Mouse (Mus musculus): ENCODE results near the gene Pde8b. TPM values are rescaled to one million over a fixed set of nuclear protein-coding genes. Genes with fewer than 3 reads are reported as not detected.

The Pde8b gene
- polyA plus RNA-seq, 1 experiment = 1.2 TPM

DNA sequence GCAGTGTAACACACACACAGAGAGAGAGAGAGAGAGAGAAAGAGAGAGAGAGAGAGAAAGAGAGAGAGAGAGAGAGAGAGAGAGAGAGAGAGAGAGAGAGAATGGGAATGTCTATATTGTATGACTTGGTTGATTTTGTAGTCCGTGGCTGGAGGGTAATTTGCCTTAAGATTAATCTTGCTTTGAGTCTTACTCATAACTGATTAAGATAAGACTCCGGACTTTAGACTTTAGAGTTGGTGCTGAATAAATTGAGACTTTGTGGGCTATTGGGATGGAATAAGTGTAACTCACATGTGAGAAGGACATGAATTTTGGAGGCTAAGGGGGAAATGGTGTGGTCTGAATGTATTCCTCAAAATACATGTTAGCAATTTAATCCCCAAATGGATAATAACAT lies 7.1 kb downstream of the Pde8b start:
- H3K9ac ChIP-seq (ENCODE audit: low read depth, poor library complexity, severe bottlenecking) = no peak overlapping the region
- no peaks in the 10 kb centered on the region; the same call in 1 of the 2 replicates for H3K27me3 ChIP-seq (ENCODE audit: control insufficient read depth, insufficient read depth, low read length, poor library complexity, severe bottlenecking)
- TF ChIP-seq EP300 (IDR thresholded peaks at IDR 0.05; ENCODE audit: insufficient read depth, low read depth, low read length) = no peak
- no peak for TF ChIP-seq POLR2A (IDR thresholded peaks at IDR 0.05; ENCODE audit: insufficient read depth, low read length)
- TF ChIP-seq CTCF (IDR thresholded peaks at IDR 0.05; ENCODE audit: low read depth, low read length) = no peak
- H3K36me3 ChIP-seq (ENCODE audit: control insufficient read depth, insufficient read depth, low read length, poor library complexity, severe bottlenecking) = no peaks in the 10 kb centered on the region
- no peaks in the 10 kb centered on the region for H3K4me1 ChIP-seq (ENCODE audit: control insufficient read depth, insufficient read depth, low read length)
- H3K9me3 ChIP-seq (replicated peaks; ENCODE audit: control insufficient read depth, insufficient read depth, low read length, poor library complexity, severe bottlenecking) = 0 out of 2 replicates have a peak, but pooled peaks cover 3% of the 10 kb centered on the region
- H3K4me3 ChIP-seq (ENCODE audit: low read depth, low read length) = no peak overlapping the region
- H3K27ac ChIP-seq (ENCODE audit: insufficient read depth, low read length) = no peak overlapping the region

DNA sequence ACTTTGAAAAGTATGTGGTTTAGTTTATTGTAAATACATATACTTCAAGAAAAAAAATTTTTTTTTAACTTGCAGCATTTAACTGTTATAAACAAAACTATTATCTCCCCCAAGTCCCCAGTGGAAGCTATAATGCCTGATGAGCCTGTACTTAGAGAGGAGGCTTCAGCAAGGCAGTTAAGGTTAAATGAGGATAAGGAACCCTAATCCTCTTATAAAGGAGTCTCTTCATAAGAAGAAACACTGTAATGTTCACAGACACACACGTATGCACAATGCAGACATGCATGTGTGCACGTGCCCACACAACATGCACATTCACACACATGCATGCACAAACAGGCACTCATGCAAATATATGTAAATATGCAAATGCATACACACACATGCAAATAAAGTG lies 12.6 kb downstream of the Pde8b start:
- Histone ChIP-seq H3K36me3 (ENCODE audit: control insufficient read depth, insufficient read depth, low read length, poor library complexity, severe bottlenecking) (no peaks in the 10 kb centered on the region), H3K27me3 (ENCODE audit: control insufficient read depth, insufficient read depth, low read length, poor library complexity, severe bottlenecking) (no peaks in the 10 kb centered on the region; the same call in 1 of the 2 replicates), H3K27ac (ENCODE audit: insufficient read depth, low read length) (no peak overlapping the region), H3K9me3 (replicated peaks; ENCODE audit: control insufficient read depth, insufficient read depth, low read length, poor library complexity, severe bottlenecking) (0 out of 2 replicates have a peak, but pooled peaks cover 3% of the 10 kb centered on the region), H3K9ac (ENCODE audit: low read depth, poor library complexity, severe bottlenecking) (no peak overlapping the region), H3K4me1 (ENCODE audit: control insufficient read depth, insufficient read depth, low read length) (no peaks in the 10 kb centered on the region), H3K4me3 (ENCODE audit: low read depth, low read length) (no peak overlapping the region)
- TF ChIP-seq CTCF (IDR thresholded peaks at IDR 0.05; ENCODE audit: low read depth, low read length) (no peak), EP300 (IDR thresholded peaks at IDR 0.05; ENCODE audit: insufficient read depth, low read depth, low read length) (no peak), POLR2A (IDR thresholded peaks at IDR 0.05; ENCODE audit: insufficient read depth, low read length) (no peak)

DNA sequence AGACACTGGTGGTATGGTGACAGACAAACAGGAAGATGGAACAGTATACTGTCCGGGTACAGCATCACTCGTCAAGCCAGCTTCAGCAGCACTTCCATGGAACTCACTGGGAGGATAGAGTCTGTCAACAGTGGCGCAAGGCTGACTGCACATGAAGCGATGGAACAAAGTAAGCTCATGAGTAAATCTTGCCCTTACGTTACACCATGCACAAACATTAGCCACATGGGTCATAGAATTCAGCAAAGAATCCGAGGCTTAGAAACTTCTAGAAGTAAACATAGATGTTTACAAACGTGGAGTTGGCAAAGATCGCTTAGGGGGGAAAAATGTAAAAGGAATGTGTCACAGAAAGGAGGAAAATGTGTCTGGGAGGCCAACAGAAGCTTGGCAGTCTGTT lies 14.9 kb downstream of the Pde8b start:
- no peak for TF ChIP-seq POLR2A (IDR thresholded peaks at IDR 0.05; ENCODE audit: insufficient read depth, low read length)
- no peak for TF ChIP-seq CTCF (IDR thresholded peaks at IDR 0.05; ENCODE audit: low read depth, low read length)
- no peak for TF ChIP-seq EP300 (IDR thresholded peaks at IDR 0.05; ENCODE audit: insufficient read depth, low read depth, low read length)
- H3K9me3 ChIP-seq (replicated peaks; ENCODE audit: control insufficient read depth, insufficient read depth, low read length, poor library complexity, severe bottlenecking) = no peaks in the 10 kb centered on the region
- H3K4me3 ChIP-seq (ENCODE audit: low read depth, low read length) = no peak overlapping the region
- H3K27me3 ChIP-seq (ENCODE audit: control insufficient read depth, insufficient read depth, low read length, poor library complexity, severe bottlenecking) = no peaks in the 10 kb centered on the region
- H3K4me1 ChIP-seq (ENCODE audit: control insufficient read depth, insufficient read depth, low read length) = no peaks in the 10 kb centered on the region
- H3K27ac ChIP-seq (ENCODE audit: insufficient read depth, low read length) = no peak overlapping the region
- no peaks in the 10 kb centered on the region for H3K36me3 ChIP-seq (ENCODE audit: control insufficient read depth, insufficient read depth, low read length, poor library complexity, severe bottlenecking)
- no peak overlapping the region for H3K9ac ChIP-seq (ENCODE audit: low read depth, poor library complexity, severe bottlenecking)

DNA sequence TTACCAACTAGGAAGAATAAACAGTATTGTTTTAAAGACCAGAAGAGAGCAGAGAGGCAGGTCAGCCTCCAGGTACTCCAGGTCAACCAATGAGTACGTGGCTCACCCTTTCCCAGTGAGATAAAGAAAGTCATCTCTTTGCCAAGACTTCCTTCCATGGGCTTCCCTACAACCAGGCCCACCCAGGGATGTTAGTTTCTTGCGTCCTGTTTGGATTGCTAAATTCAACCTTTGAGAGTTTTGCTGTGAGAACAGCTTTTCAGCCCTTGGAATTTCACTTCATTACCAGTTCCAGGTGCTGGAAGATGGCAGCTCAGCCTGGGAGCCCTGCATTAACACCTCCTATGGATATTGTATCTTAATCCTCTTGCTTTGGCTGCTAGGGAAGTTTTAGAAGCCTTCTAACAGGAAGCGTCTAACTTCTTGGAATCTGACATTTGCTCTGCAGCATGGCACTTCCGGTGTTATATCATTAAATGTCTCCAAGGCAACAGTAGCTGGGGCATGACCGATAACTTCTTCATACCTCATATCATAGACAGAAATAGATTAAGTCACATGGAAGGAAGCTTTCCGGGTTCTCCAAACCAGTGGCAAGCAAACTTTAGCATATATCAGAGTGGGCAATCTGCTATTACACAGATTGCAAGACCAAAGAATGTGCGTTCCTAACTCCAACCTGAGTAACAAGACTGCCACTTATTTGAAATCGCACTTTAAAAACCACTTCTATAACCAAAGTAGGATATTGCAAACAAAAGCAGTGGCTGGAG lies 18.6 kb downstream of the Pde8b start:
- no peaks in the 10 kb centered on the region for H3K36me3 ChIP-seq (ENCODE audit: control insufficient read depth, insufficient read depth, low read length, poor library complexity, severe bottlenecking)
- TF ChIP-seq CTCF (IDR thresholded peaks at IDR 0.05; ENCODE audit: low read depth, low read length) (no peak), EP300 (IDR thresholded peaks at IDR 0.05; ENCODE audit: insufficient read depth, low read depth, low read length) (no peak), POLR2A (IDR thresholded peaks at IDR 0.05; ENCODE audit: insufficient read depth, low read length) (no peak)
- no peak overlapping the region for H3K9ac ChIP-seq (ENCODE audit: low read depth, poor library complexity, severe bottlenecking)
- H3K27me3 ChIP-seq (ENCODE audit: control insufficient read depth, insufficient read depth, low read length, poor library complexity, severe bottlenecking) = no peaks in the 10 kb centered on the region
- no peaks in the 10 kb centered on the region for H3K9me3 ChIP-seq (replicated peaks; ENCODE audit: control insufficient read depth, insufficient read depth, low read length, poor library complexity, severe bottlenecking)
- no peak overlapping the region for H3K4me3 ChIP-seq (ENCODE audit: low read depth, low read length)
- H3K4me1 ChIP-seq (ENCODE audit: control insufficient read depth, insufficient read depth, low read length) = no peaks in the 10 kb centered on the region
- no peak overlapping the region for H3K27ac ChIP-seq (ENCODE audit: insufficient read depth, low read length)

DNA sequence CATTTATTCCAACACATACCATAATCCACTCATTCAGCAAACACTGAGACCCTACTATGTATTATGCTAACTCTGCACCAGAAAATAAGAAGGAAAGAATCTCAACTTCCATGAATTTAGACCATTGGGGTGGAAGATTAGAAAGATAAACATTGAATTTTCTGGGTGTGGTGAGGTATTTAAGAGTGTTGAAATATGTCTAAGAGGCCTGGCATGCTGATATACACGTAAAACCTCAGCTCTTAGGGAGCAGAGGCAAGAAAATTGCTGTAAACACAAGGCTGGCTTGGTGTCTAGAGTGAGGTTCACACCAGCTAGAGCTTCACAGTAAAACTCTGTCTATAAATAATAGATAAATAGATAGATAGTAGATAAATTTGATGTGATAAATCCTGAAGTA lies 19.8 kb downstream of the Pde8b start:
- H3K4me1 ChIP-seq (ENCODE audit: control insufficient read depth, insufficient read depth, low read length) = no peaks in the 10 kb centered on the region
- TF ChIP-seq POLR2A (IDR thresholded peaks at IDR 0.05; ENCODE audit: insufficient read depth, low read length) (no peak), CTCF (IDR thresholded peaks at IDR 0.05; ENCODE audit: low read depth, low read length) (no peak), EP300 (IDR thresholded peaks at IDR 0.05; ENCODE audit: insufficient read depth, low read depth, low read length) (no peak)
- H3K9me3 ChIP-seq (replicated peaks; ENCODE audit: control insufficient read depth, insufficient read depth, low read length, poor library complexity, severe bottlenecking) = no peaks in the 10 kb centered on the region
- no peak overlapping the region for H3K27ac ChIP-seq (ENCODE audit: insufficient read depth, low read length)
- no peaks in the 10 kb centered on the region for H3K36me3 ChIP-seq (ENCODE audit: control insufficient read depth, insufficient read depth, low read length, poor library complexity, severe bottlenecking)
- no peak overlapping the region for H3K9ac ChIP-seq (ENCODE audit: low read depth, poor library complexity, severe bottlenecking)
- H3K4me3 ChIP-seq (ENCODE audit: low read depth, low read length) = no peak overlapping the region
- no peaks in the 10 kb centered on the region for H3K27me3 ChIP-seq (ENCODE audit: control insufficient read depth, insufficient read depth, low read length, poor library complexity, severe bottlenecking)

DNA sequence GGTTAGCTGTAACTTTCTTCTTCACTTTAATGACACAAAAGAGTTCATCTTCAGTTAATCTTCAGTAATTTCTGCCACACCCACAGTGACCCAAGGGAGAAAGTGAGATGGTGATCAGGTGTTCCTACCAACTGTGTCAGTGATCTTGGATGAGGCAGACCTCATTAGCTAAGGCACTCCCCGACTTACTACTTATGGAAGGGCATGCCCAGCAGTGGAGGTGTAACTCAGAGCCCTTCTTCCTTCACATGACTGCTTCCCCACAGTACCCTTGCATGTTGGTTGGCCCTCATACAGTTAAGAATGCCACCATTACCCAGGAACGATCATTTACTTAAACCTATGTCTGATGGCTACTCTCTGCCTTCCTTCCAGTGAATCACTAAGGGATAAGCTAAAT lies 25.6 kb downstream of the Pde8b start:
- Histone ChIP-seq H3K36me3 (ENCODE audit: control insufficient read depth, insufficient read depth, low read length, poor library complexity, severe bottlenecking) (no peaks in the 10 kb centered on the region), H3K27ac (ENCODE audit: insufficient read depth, low read length) (no peak overlapping the region), H3K9ac (ENCODE audit: low read depth, poor library complexity, severe bottlenecking) (no peak overlapping the region), H3K9me3 (replicated peaks; ENCODE audit: control insufficient read depth, insufficient read depth, low read length, poor library complexity, severe bottlenecking) (no peaks in the 10 kb centered on the region), H3K4me1 (ENCODE audit: control insufficient read depth, insufficient read depth, low read length) (no peaks in the 10 kb centered on the region), H3K27me3 (ENCODE audit: control insufficient read depth, insufficient read depth, low read length, poor library complexity, severe bottlenecking) (peaks cover 10% of the 10 kb centered on the region), H3K4me3 (ENCODE audit: low read depth, low read length) (no peak overlapping the region)
- no peak for TF ChIP-seq POLR2A (IDR thresholded peaks at IDR 0.05; ENCODE audit: insufficient read depth, low read length)
- TF ChIP-seq CTCF (IDR thresholded peaks at IDR 0.05; ENCODE audit: low read depth, low read length) = no peak
- no peak for TF ChIP-seq EP300 (IDR thresholded peaks at IDR 0.05; ENCODE audit: insufficient read depth, low read depth, low read length)

Data from ES-Bruce4 (cell line).